Mouse (Mus musculus) bone marrow, adult 2 months (tissue): ENCODE measurements around the gene H3f3a. TPM values are rescaled to one million over a fixed set of nuclear protein-coding genes. Genes with fewer than 3 reads are reported as not detected.

ENCODE experiments used
- H3K27ac ChIP-seq: fragments of 200-500 bp; 2 replicates; pipeline ENCODE4 v1.5.1; 2012; ENCODE audit warnings: low read depth, mild to moderate bottlenecking, control low read depth, inconsistent platforms, low read length; ENCODE audit not compliant: control insufficient read depth, poor library complexity, insufficient read depth
- H3K4me1 ChIP-seq: fragments of 200-500 bp; 2 replicates; pipeline ENCODE4 v1.6.1; 2011; ENCODE audit warnings: low read length; ENCODE audit not compliant: control insufficient read depth, insufficient read depth
- H3K4me3 ChIP-seq: fragments of 200-500 bp; replicated peaks from 2 replicates; pipeline ENCODE3; 2011; ENCODE audit warnings: mild to moderate bottlenecking, low read depth, low read length, control low read depth; ENCODE audit not compliant: control insufficient read depth
- CTCF ChIP-seq: fragments of 200-500 bp; IDR thresholded peaks from 2 replicates; pipeline ENCODE4 v1.5.1; 2011; ENCODE audit warnings: low read length, control low read depth; ENCODE audit not compliant: control insufficient read depth, insufficient read depth
- POLR2A ChIP-seq: fragments of 200-500 bp; IDR thresholded peaks from 2 replicates; pipeline ENCODE4 v1.6.1; 2011; ENCODE audit warnings: low read depth, mild to moderate bottlenecking, control low read depth, low read length, borderline replicate concordance; ENCODE audit not compliant: control insufficient read depth
- WGBS: fragments of 180-500 bp; shearing (Covaris S2); methylation state at CpG from one replicate; pipeline ENCODE4 v1.1.7; 2018; 5-methylcytosine and 5-hydroxymethylcytosine counted together
- polyA plus RNA-seq: library from polyadenylated mRNA; stranded (reverse); fragments of >200 nt; gene quantifications from 2 replicates; pipeline ENCODE4 v1.2.4, GENCODE M21; 2011; ENCODE audit warnings: low replicate concordance; ENCODE audit not compliant: missing spikeins, insufficient read depth, insufficient read length

H3f3a gene
- polyA plus RNA-seq, 1 experiment: 682 TPM

- Histone ChIP-seq H3K4me3 (peak overlapping the region; percentile 35), H3K4me1 (peaks cover 6% of the 10 kb centered on the region), H3K27ac (peak overlapping the region; percentile 94)
- TF ChIP-seq CTCF: no peak
- no peak for TF ChIP-seq POLR2A
- WGBS: 9% methylated on average over 5 of the region's 5 CpGs
Observed at GRCm38 (mm10) chr1:180766557-180766956, 47.2 kb downstream of the H3f3a start.

GRCm38 (mm10) chr1:180765393-180765792, 48.4 kb downstream of the H3f3a start:
- 60% methylated on average over 5 of the region's 5 CpGs for WGBS
- no peak overlapping the region for H3K4me3 ChIP-seq
- peaks cover 3% of the 10 kb centered on the region; the same call in 1 of the 2 replicates for H3K4me1 ChIP-seq
- TF ChIP-seq POLR2A: no peak
- TF ChIP-seq CTCF: no peak
- 0 out of 2 replicates have a peak overlapping the region, but pooled peaks have one; percentile 2 for H3K27ac ChIP-seq

GRCm38 (mm10) chr1:180763828-180764227, 49.9 kb downstream of the H3f3a start:
- WGBS: 3% methylated on average over 11 of the region's 11 CpGs
- peak; percentile 43; the same call in 1 of the 2 replicates for TF ChIP-seq POLR2A
- peak; percentile 85 for TF ChIP-seq CTCF
- H3K27ac ChIP-seq: peak overlapping the region; percentile 87
- peak overlapping the region; percentile 34 for H3K4me3 ChIP-seq
- H3K4me1 ChIP-seq: peaks cover 3% of the 10 kb centered on the region; the same call in 1 of the 2 replicates

- H3K4me3 ChIP-seq: peak overlapping the region; percentile 34
- 24% methylated on average over 14 of the region's 14 CpGs for WGBS
- TF ChIP-seq CTCF (no peak), POLR2A (no peak)
- H3K27ac ChIP-seq: peak overlapping the region; percentile 87
- peaks cover 3% of the 10 kb centered on the region; the same call in 1 of the 2 replicates for H3K4me1 ChIP-seq
Observed at GRCm38 (mm10) chr1:180763307-180763706, 50.4 kb downstream of the H3f3a start.

- no peak for TF ChIP-seq CTCF
- TF ChIP-seq POLR2A: peak; percentile 19; the same call in 1 of the 2 replicates
- peak overlapping the region; percentile 87 for H3K27ac ChIP-seq
- peaks cover 6% of the 10 kb centered on the region for H3K4me1 ChIP-seq
- peak overlapping the region; percentile 14 for H3K4me3 ChIP-seq
- WGBS: 26% methylated on average over 8 of the region's 8 CpGs
Observed at GRCm38 (mm10) chr1:180762679-180763078, 51.1 kb downstream of the H3f3a start.

- Histone ChIP-seq H3K4me1 (peaks cover 6% of the 10 kb centered on the region), H3K4me3 (no peak overlapping the region), H3K27ac (peak overlapping the region; percentile 75; the same call in 1 of the 2 replicates)
- 77% methylated on average over 11 of the region's 11 CpGs for WGBS
- TF ChIP-seq CTCF (no peak), POLR2A (no peak)
Observed at GRCm38 (mm10) chr1:180762180-180762579, 51.6 kb downstream of the H3f3a start.

- TF ChIP-seq POLR2A (no peak), CTCF (0 out of 2 replicates have a peak, but pooled peaks have one; percentile 8)
- Histone ChIP-seq H3K4me3 (no peak overlapping the region), H3K27ac (peak overlapping the region; percentile 35; the same call in 1 of the 2 replicates), H3K4me1 (peaks cover 5% of the 10 kb centered on the region)
- 66% methylated on average over 7 of the region's 7 CpGs for WGBS
Observed at GRCm38 (mm10) chr1:180757956-180758520, 55.7 kb downstream of the H3f3a start.

GRCm38 (mm10) chr1:180757252-180757955, 56.3 kb downstream of the H3f3a start:
- H3K27ac ChIP-seq: peak overlapping the region; percentile 35; the same call in 1 of the 2 replicates
- 38% methylated on average over 3 of the region's 3 CpGs for WGBS
- TF ChIP-seq CTCF (no peak), POLR2A (no peak)
- peaks cover 5% of the 10 kb centered on the region for H3K4me1 ChIP-seq
- no peak overlapping the region for H3K4me3 ChIP-seq
